Mouse (Mus musculus) ES-Bruce4 (cell line): ENCODE measurements around the gene Btbd18.

Experiments
- CTCF ChIP-seq: IDR thresholded peaks from one replicate; pipeline ENCODE4 v1.8.1; 2011; ENCODE audit warnings: low read depth, low read length
- EP300 ChIP-seq: IDR thresholded peaks from 2 replicates; pipeline ENCODE4 v1.6.1; 2011; ENCODE audit warnings: low read depth, low read length; ENCODE audit not compliant: insufficient read depth
- POLR2A ChIP-seq: IDR thresholded peaks from one replicate; pipeline ENCODE4 v1.8.1; 2011; ENCODE audit warnings: low read length; ENCODE audit not compliant: insufficient read depth

GRCm38 (mm10) chr2:84677968-84678880 is 19.3 kb downstream of the Btbd18 start, which contains the start of the genes Gm28635 and Med19:
- TF ChIP-seq EP300 = no peak
- peak; percentile 48 for TF ChIP-seq POLR2A
- TF ChIP-seq CTCF = no peak
